Mouse (Mus musculus): Measurements from ENCODE around the gene H2al1d.
"Not testable (repeated sequence)": the region's sequence is repeated elsewhere in the genome, so short reads cannot be mapped to it uniquely, and the experiment has no call there.

GRCm38 (mm10) chrX:11314858-11315257 lies 6.2 kb downstream of the H2al1d start, which contains the start of gene H2al1f:
- TF ChIP-seq E2F4 (IDR thresholded peaks at IDR 0.05; ENCODE audit: insufficient replicate concordance, low read depth, low read length); CTCF (conservative IDR thresholded peaks at IDR 0.05 in 1 of 2, IDR thresholded peaks at IDR 0.05 in 1 of 2; ENCODE audit: low read depth in 2 of 2, low read length in 2 of 2): not testable (repeated sequence)
